Mouse (Mus musculus) ES-Bruce4 (cell line): ENCODE measurements around the gene Apoa1. TPM values are rescaled to one million over a fixed set of nuclear protein-coding genes. Genes with fewer than 3 reads are reported as not detected.

Source experiments
- H3K27ac ChIP-seq: 2 replicates; pipeline ENCODE4 v1.5.1; 2012; ENCODE audit warnings: low read length, inconsistent platforms; ENCODE audit not compliant: insufficient read depth
- H3K27me3 ChIP-seq: 2 replicates; pipeline ENCODE4 v1.6.1; 2012; ENCODE audit warnings: mild to moderate bottlenecking, low read length, inconsistent platforms; ENCODE audit not compliant: control insufficient read depth, poor library complexity, insufficient read depth, severe bottlenecking
- H3K36me3 ChIP-seq: 2 replicates; pipeline ENCODE4 v1.6.1; 2012; ENCODE audit warnings: inconsistent platforms, mild to moderate bottlenecking, low read length, moderate library complexity; ENCODE audit not compliant: control insufficient read depth, poor library complexity, insufficient read depth, severe bottlenecking
- H3K4me1 ChIP-seq: one replicate; pipeline ENCODE4 v1.8.1; 2011; ENCODE audit warnings: low read length; ENCODE audit not compliant: control insufficient read depth, insufficient read depth
- H3K4me3 ChIP-seq: 2 replicates; pipeline ENCODE4 v1.5.1; 2011; ENCODE audit warnings: low read depth, mild to moderate bottlenecking, low read length
- H3K9ac ChIP-seq: 2 replicates; pipeline ENCODE4 v1.6.1; 2012; ENCODE audit warnings: low read depth, mild to moderate bottlenecking, inconsistent platforms; ENCODE audit not compliant: poor library complexity, severe bottlenecking
- H3K9me3 ChIP-seq: replicated peaks from 2 replicates; pipeline ENCODE4 v1.6.1; 2012; ENCODE audit warnings: mild to moderate bottlenecking, low read length, inconsistent platforms; ENCODE audit not compliant: control insufficient read depth, poor library complexity, insufficient read depth, severe bottlenecking
- CTCF ChIP-seq: IDR thresholded peaks from one replicate; pipeline ENCODE4 v1.8.1; 2011; ENCODE audit warnings: low read depth, low read length
- EP300 ChIP-seq: IDR thresholded peaks from 2 replicates; pipeline ENCODE4 v1.6.1; 2011; ENCODE audit warnings: low read depth, low read length; ENCODE audit not compliant: insufficient read depth
- POLR2A ChIP-seq: IDR thresholded peaks from one replicate; pipeline ENCODE4 v1.8.1; 2011; ENCODE audit warnings: low read length; ENCODE audit not compliant: insufficient read depth
- polyA plus RNA-seq: library from polyadenylated mRNA; stranded (reverse); fragments of >200 nt; gene quantifications from 2 replicates; pipeline ENCODE4 v1.2.4, GENCODE M21; 2011; ENCODE audit warnings: low read depth; ENCODE audit not compliant: missing spikeins, insufficient read depth, insufficient read length

The Apoa1 gene
- polyA plus RNA-seq, 1 experiment, result not detected

DNA sequence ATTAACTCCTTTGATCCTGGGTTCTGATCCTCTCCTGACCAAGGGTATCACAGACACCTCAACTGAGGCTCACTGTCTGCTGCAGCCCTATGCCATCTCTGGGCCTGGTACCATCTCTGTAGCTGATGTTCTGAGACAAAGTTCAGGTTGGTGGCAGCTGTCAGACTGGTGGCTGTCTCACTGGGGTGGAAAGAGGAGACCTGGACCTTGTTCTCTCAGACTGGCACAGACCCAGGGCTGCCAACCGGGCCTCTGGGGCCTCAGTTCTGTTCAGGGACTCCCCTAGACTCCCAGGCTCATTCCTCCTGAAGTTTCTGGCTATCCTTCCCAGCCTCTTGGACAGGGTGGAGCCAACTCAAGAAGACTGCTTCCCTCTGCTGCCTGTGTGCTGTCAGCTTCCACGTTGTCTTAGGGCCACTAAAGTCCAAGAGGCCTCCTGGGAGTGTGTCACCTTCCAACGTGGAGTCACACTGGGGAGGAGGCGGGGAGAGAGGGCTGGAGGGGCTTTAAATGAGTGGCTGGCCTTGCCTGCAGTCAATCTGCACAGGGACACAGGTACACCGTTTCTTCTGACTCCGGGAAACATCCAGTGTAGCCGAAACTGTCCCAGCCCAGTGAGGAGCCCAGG, 12.3 kb downstream of the Apoa1 start, which contains the start of gene Apoa4:
Gene Apoa4 (plus strand): TSS at position 171 of the 628 bp plus-strand sequence.
- no peaks in the 10 kb centered on the region for H3K9me3 ChIP-seq
- no peak within 1 kb of the TSS for H3K27ac ChIP-seq
- H3K9ac ChIP-seq, result no peak within 1 kb of the TSS
- H3K36me3 ChIP-seq, result no peaks in the 10 kb centered on the region
- TF ChIP-seq EP300 (no peak), CTCF (no peak), POLR2A (no peak)
- no peaks in the 10 kb centered on the region for H3K4me1 ChIP-seq
- H3K4me3 ChIP-seq, result no peak within 1 kb of the TSS
- no peaks in the 10 kb centered on the region for H3K27me3 ChIP-seq

DNA sequence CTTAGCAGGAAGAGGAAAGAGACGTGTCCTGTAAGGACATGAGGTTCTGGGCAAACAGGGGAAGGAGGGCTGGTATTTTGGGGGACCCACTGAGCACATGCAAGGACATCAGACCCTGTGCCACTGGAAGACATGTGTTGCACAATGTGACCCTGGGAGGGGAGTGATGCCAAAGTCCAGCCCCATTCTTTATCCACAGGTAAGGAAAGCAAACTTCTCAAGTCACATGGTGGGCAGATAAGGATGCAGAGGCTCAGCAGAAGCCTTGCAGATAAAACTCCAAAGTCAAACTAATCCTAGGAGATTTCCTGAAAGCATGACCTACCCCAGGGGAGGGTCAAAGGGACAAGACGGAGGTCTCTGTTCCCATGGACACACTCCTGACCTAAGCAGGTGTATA, 13.4 kb downstream of the Apoa1 start:
- no peak overlapping the region for H3K27ac ChIP-seq
- TF ChIP-seq POLR2A (no peak), CTCF (no peak)
- no peaks in the 10 kb centered on the region for H3K27me3 ChIP-seq
- no peaks in the 10 kb centered on the region for H3K36me3 ChIP-seq
- no peak overlapping the region for H3K9ac ChIP-seq
- H3K4me3 ChIP-seq, result no peak overlapping the region
- H3K4me1 ChIP-seq, result no peaks in the 10 kb centered on the region
- no peaks in the 10 kb centered on the region for H3K9me3 ChIP-seq

DNA sequence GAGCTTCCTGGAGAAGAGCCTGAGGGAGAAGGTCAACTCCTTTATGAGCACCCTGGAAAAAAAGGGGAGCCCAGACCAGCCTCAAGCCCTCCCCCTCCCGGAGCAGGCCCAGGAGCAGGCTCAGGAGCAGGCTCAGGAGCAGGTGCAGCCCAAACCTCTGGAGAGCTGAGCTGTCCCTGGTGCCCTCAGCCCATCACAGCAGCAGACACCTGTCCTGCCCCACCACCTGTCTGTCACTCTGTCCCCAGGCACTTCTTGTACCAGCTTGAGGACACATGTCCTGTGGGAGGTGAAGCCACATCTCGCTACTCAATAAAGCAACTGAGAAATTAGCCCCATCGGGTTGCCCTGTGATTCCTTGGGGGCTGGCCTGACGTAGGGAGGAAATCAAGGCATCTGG, 14.7 kb downstream of the Apoa1 start:
- H3K4me3 ChIP-seq, result no peak overlapping the region
- H3K27ac ChIP-seq, result no peak overlapping the region
- H3K9me3 ChIP-seq, result no peaks in the 10 kb centered on the region
- no peaks in the 10 kb centered on the region for H3K36me3 ChIP-seq
- H3K4me1 ChIP-seq, result no peaks in the 10 kb centered on the region
- H3K27me3 ChIP-seq, result no peaks in the 10 kb centered on the region
- H3K9ac ChIP-seq, result no peak overlapping the region
- TF ChIP-seq CTCF, result no peak
- no peak for TF ChIP-seq EP300
- no peak for TF ChIP-seq POLR2A

DNA sequence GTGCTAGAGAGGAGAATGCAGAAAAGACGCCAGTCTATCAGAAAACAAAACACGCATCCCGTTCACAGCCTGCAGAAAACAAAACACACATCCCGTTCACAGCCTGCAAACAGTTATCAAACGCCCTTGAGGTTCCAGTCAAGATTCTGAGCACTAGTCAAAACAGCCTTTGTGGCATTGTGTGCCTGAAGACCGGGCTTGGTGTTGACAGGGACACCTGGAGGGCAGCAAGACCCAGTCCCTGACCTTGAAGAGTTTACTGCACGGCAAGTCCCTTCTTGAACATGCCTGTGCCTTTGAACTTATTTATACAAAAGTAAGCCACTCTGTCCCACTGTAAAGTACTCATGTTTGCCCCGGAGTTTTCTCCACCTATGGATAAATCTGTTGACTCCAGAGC, 15.2 kb downstream of the Apoa1 start:
- H3K4me1 ChIP-seq, result no peaks in the 10 kb centered on the region
- no peaks in the 10 kb centered on the region for H3K27me3 ChIP-seq
- H3K27ac ChIP-seq, result no peak overlapping the region
- H3K9me3 ChIP-seq, result no peaks in the 10 kb centered on the region
- H3K36me3 ChIP-seq, result no peaks in the 10 kb centered on the region
- no peak overlapping the region for H3K4me3 ChIP-seq
- no peak overlapping the region for H3K9ac ChIP-seq
- no peak for TF ChIP-seq CTCF
- TF ChIP-seq EP300, result no peak
- TF ChIP-seq POLR2A, result no peak

DNA sequence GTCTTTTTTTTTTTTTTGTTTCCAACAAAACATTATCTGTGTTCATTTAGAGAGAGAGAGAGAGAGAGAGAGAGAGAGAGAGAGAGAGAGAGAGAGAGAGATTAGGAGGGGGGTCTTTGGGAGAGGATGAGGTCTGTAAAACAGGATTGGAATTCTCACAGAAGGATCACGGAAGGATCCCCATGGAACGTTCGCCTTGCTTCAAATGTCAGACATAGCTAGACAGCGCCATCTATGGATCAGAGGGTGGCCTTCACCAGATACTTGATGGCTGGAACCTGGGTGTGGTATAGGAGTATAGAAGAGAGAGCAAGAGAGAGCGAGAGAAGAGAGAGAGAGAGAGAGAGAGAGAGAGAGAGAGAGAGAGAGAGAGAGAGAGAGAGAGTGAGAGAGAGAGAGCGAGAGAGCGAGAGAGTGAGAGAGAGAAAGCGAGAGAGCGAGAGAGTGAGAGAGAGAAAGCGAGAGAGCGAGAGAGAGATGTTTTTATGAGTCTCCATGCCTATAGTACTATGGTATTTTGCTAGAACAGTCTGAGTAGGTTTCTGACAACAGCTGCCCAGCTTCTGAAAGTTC, 18.5 kb downstream of the Apoa1 start:
- no peak overlapping the region for H3K9ac ChIP-seq
- TF ChIP-seq EP300 (no peak), POLR2A (no peak), CTCF (peak; percentile 54)
- no peaks in the 10 kb centered on the region for H3K27me3 ChIP-seq
- no peaks in the 10 kb centered on the region for H3K36me3 ChIP-seq
- no peaks in the 10 kb centered on the region for H3K9me3 ChIP-seq
- no peaks in the 10 kb centered on the region for H3K4me1 ChIP-seq
- H3K4me3 ChIP-seq, result no peak overlapping the region
- H3K27ac ChIP-seq, result no peak overlapping the region

DNA sequence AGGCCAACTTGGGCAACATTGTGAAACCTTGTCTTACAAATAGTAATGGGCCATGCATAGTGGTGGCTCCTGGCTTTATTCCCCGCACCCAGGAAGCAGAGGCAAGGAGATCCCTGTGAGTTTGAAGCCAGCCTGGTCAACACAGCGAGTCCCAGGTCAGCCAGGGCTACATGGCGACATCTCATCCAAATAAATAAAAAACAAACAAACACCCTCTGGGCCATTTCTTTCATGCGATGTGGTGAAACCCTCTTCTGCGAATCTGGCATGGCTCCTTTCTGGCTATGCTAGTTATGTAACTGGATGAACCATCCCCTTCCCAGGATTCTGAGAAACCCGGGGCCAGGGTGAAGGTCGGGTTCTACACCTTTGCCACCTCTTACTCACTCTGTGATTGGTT, 27.8 kb downstream of the Apoa1 start:
- Histone ChIP-seq H3K9ac (no peak overlapping the region), H3K36me3 (no peaks in the 10 kb centered on the region), H3K4me3 (no peak overlapping the region), H3K27me3 (no peaks in the 10 kb centered on the region), H3K27ac (no peak overlapping the region), H3K9me3 (no peaks in the 10 kb centered on the region), H3K4me1 (peaks cover 2% of the 10 kb centered on the region)
- TF ChIP-seq EP300 (no peak), POLR2A (no peak), CTCF (no peak)
